ENCODE assay signal across 11 mouse cellular contexts in the genomic region with DNA sequence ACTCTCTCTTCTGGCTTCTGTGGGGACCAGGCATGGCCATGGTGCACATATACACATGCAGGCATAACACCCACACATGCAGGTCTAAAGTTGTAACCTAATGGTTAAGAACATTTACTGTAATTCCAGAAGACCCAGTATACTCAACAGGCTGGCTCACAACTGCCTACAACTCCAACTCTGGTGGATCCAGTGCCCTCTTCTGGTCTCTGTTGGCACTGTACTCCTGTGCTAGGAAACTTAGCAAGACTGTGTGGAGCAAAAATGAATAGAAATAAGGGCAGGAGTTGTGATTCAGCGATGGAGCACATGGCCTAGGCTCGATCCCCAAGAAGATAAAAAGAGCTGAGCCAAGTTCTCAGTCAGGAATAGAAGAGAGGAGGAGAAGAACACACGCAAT. TPM values are rescaled to one million over a fixed set of nuclear protein-coding genes. Genes with fewer than 3 reads are reported as not detected.
A peak's percentile ranks its signal among the peaks of the same experiment; 100 is the strongest.
DNase-seq lines count a peak whose midpoint lies in the region; ATAC-seq and TF ChIP-seq lines count a peak whose summit lies in the region.
"Had no signal": no experiment of that assay in that cellular context is flagged by ENCODE, and none has a peak within 500 bp of the region (broad histone marks: within the 10 kb centered on the region; RNA-seq: fewer than 3 reads in every experiment).

No protein-coding gene starts in this region.

- no peak for TF ChIP-seq POLR2A in MEL (IDR thresholded peaks at IDR 0.05; ENCODE audit: control insufficient read depth in 1 of 2, insufficient read depth in 1 of 2, low read depth in 1 of 2, low read length in 2 of 2, poor library complexity in 1 of 2)

- H3K27ac ChIP-seq in MEL (ENCODE audit: control insufficient read depth, low read depth, low read length) = no peak overlapping the region
- H3K27ac ChIP-seq in lung, postnatal 0 days (ENCODE audit: low read length) = no peak overlapping the region
- H3K27ac ChIP-seq: hindbrain, embryonic 15.5 days; neural tube, embryonic 12.5 days had no signal

- no peak for TF ChIP-seq EP300 in MEL (IDR thresholded peaks at IDR 0.05; ENCODE audit: low read depth in 1 of 2, low read length in 2 of 2)
- no peak for TF ChIP-seq EP300 in lung, postnatal 0 days (IDR thresholded peaks at IDR 0.05)

- peak; percentile 27 to 53 (median 29) for TF ChIP-seq CTCF in MEL (IDR thresholded peaks at IDR 0.05 in 2 of 3, conservative IDR thresholded peaks at IDR 0.05 in 1 of 3; ENCODE audit: control insufficient read depth in 1 of 3, insufficient read depth in 1 of 3, low read depth in 2 of 3, low read length in 3 of 3, poor library complexity in 1 of 3, severe bottlenecking in 1 of 3)
- peak; percentile 62 for TF ChIP-seq CTCF in lung, postnatal 0 days (IDR thresholded peaks at IDR 0.05)

- no peak overlapping the region for H3K4me2 ChIP-seq in lung, postnatal 0 days (replicated peaks; ENCODE audit: low read depth, low read length)
- H3K4me2 ChIP-seq: hindbrain, embryonic 15.5 days; neural tube, embryonic 12.5 days had no signal

- peak; percentile 39 for TF ChIP-seq RAD21 in MEL (IDR thresholded peaks at IDR 0.05; ENCODE audit: low read depth, low read length)

- WGBS in lung, postnatal 0 days = 80% methylated on average over 3 of the region's 3 CpGs

- H3K4me3 ChIP-seq in MEL (ENCODE audit: control insufficient read depth in 1 of 2, insufficient read depth in 1 of 2, low read depth in 2 of 2, low read length in 2 of 2) = no peak overlapping the region
- H3K4me3 ChIP-seq in lung, postnatal 0 days (ENCODE audit: low read depth, low read length) = no peak overlapping the region
- H3K4me3 ChIP-seq: hindbrain, embryonic 15.5 days; neural tube, embryonic 12.5 days had no signal

- no peaks in the 10 kb centered on the region for H3K9me3 ChIP-seq in MEL (replicated peaks; ENCODE audit: insufficient read depth, low read length)
- H3K9me3 ChIP-seq in lung, postnatal 0 days (ENCODE audit: low read length) = no peaks in the 10 kb centered on the region
- H3K9me3 ChIP-seq: hindbrain, embryonic 15.5 days; neural tube, embryonic 12.5 days had no signal

- DNase-seq in kidney, adult 9 months = peak; percentile 58
- DNase-seq in kidney, postnatal 14 days = no peak
- DNase-seq in CD4-positive, CD25-positive, alpha-beta regulatory T cell, adult 2 months (ENCODE audit: low read depth, low spot score) = peak; percentile 56
- peak; percentile 41 for DNase-seq in MEL (ENCODE audit: low read depth, low spot score)
- DNase-seq in lung, postnatal 0 days (ENCODE audit: low spot score) = peak; percentile 38
- no peak for DNase-seq in cerebellum, postnatal 14 days
- DNase-seq: gastrocnemius, postnatal 10 days; spleen, adult 18-20 months had no signal

- H3K36me3 ChIP-seq in MEL (ENCODE audit: control insufficient read depth in 1 of 2, insufficient read depth in 2 of 2, low read length in 2 of 2) = no peaks in the 10 kb centered on the region
- no peaks in the 10 kb centered on the region for H3K36me3 ChIP-seq in lung, postnatal 0 days (ENCODE audit: insufficient read depth, low read length)
- H3K36me3 ChIP-seq: hindbrain, embryonic 15.5 days; neural tube, embryonic 12.5 days had no signal

- no peaks in the 10 kb centered on the region for H3K4me1 ChIP-seq in MEL (ENCODE audit: control insufficient read depth in 1 of 2, insufficient read depth in 2 of 2, low read length in 2 of 2)
- H3K4me1 ChIP-seq in lung, postnatal 0 days (ENCODE audit: insufficient read depth, low read depth, low read length) = no peaks in the 10 kb centered on the region
- H3K4me1 ChIP-seq: hindbrain, embryonic 15.5 days; neural tube, embryonic 12.5 days had no signal

- H3K79me2 ChIP-seq in MEL (ENCODE audit: control insufficient read depth, insufficient read depth, low read length, poor library complexity) = no peaks in the 10 kb centered on the region

- H3K27me3 ChIP-seq in MEL (ENCODE audit: control insufficient read depth in 1 of 2, insufficient read depth in 2 of 2, low read length in 2 of 2) = no peaks in the 10 kb centered on the region
- H3K27me3 ChIP-seq in lung, postnatal 0 days (replicated peaks; ENCODE audit: insufficient read depth, low read length) = no peaks in the 10 kb centered on the region
- H3K27me3 ChIP-seq: hindbrain, embryonic 15.5 days; neural tube, embryonic 12.5 days had no signal

- no peak overlapping the region for H3K9ac ChIP-seq in MEL (ENCODE audit: control insufficient read depth, low read depth, low read length, poor library complexity, severe bottlenecking)
- no peak overlapping the region for H3K9ac ChIP-seq in lung, postnatal 0 days (replicated peaks; ENCODE audit: low read depth)
- H3K9ac ChIP-seq: hindbrain, embryonic 15.5 days; neural tube, embryonic 12.5 days had no signal

- no peak for ATAC-seq in lung, postnatal 0 days
- ATAC-seq in activated CD4-positive, CD25-positive, alpha-beta regulatory T cell, adult 4 months = no peak

TF ChIP-seq in MEL, 35 proteins besides CTCF, POLR2A, EP300 and RAD21:
- peak; percentile 32 for TF ChIP-seq SMC3 (IDR thresholded peaks at IDR 0.05; ENCODE audit: low read depth, low read length)
- no peak for TF ChIP-seq CHD1 (IDR thresholded peaks at IDR 0.05; ENCODE audit: low read depth, low read length)
TF ChIP-seq in MEL: peak in this region for 1.

RNA-seq across cellular contexts. Expression of a gene that starts 4.9 kb away (rescaled TPM):
- 22.1 and 24.8 TPM in 2 replicates for total RNA-seq in MEL (2012; rRNA removed)
- polyA plus RNA-seq in MEL (2012; ENCODE audit: insufficient read depth in 1 of 2, insufficient read length in 2 of 2, low read depth in 1 of 2, low replicate concordance in 2 of 2, missing spikeins in 1 of 2) = 10 to 100 TPM in 1 of 2 experiments, not detected in 1; 26.8 TPM
- polyA plus RNA-seq in lung, postnatal 0 days (2015; fragmentation: Nextera tagmentation; extraction: Ambion mirVana) = 32.2 and 33.9 TPM in 2 replicates
- polyA plus RNA-seq in activated CD4-positive, CD25-positive, alpha-beta regulatory T cell, adult 4 months (2017; shearing (Covaris generic)) = 10 to 100 TPM; 57.6 to 71.0 TPM

RNA-seq across cellular contexts. Expression of a gene that starts 48.9 kb away (rescaled TPM):
- 18.0 and 19.9 TPM in 2 replicates for total RNA-seq in MEL (2012; rRNA removed)
- polyA plus RNA-seq in MEL (2012; ENCODE audit: insufficient read depth in 1 of 2, insufficient read length in 2 of 2, low read depth in 1 of 2, low replicate concordance in 2 of 2, missing spikeins in 1 of 2) = 10 to 100 TPM in 1 of 2 experiments, not detected in 1; 27.2 TPM
- 75.1 and 79.7 TPM in 2 replicates for polyA plus RNA-seq in lung, postnatal 0 days (2015; fragmentation: Nextera tagmentation; extraction: Ambion mirVana)
- polyA plus RNA-seq in activated CD4-positive, CD25-positive, alpha-beta regulatory T cell, adult 4 months (2017; shearing (Covaris generic)) = 10 to 100 TPM; 11.4 to 23.6 TPM

Comparison
In these comparisons a context has a peak if more than half of its experiments do, and no peak if none do; other contexts are left out.
1. DNase-seq: peak in kidney, adult 9 months (single experiment), CD4-positive, CD25-positive, alpha-beta regulatory T cell, adult 2 months (single experiment), MEL (single experiment) and lung, postnatal 0 days (single experiment); none in kidney, postnatal 14 days (single experiment) and cerebellum, postnatal 14 days (0 of 2).